In the genomic region with DNA sequence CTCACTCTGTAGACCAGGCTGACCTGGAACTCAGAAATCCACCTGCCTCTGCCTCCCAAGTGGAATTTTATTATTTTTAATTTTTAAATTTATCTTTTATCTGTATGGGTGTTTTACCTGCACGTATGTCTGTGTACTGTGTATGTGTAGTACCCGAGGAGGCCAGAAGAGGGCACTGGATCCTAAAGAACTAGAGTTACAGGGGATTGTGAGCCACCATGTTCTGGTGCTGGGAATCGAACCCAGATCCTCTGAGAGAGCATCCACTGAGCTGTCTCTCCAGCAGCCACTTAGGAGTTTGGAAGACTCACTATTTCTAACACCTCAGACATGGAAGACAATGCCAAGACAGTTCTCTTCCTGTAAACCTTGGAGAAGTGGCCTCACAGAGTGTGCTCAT, we compare ENCODE assay signal across 12 mouse cellular contexts. TPM values are rescaled to one million over a fixed set of nuclear protein-coding genes. Genes with fewer than 3 reads are reported as not detected.
DNase-seq lines count a peak whose midpoint lies in the region; ATAC-seq lines count a peak whose summit lies in the region.
"Had no signal": no experiment of that assay in that cellular context is flagged by ENCODE, and none has a peak within 500 bp of the region (broad histone marks: within the 10 kb centered on the region; RNA-seq: fewer than 3 reads in every experiment).

No protein-coding gene starts in this region.

- H3K27ac ChIP-seq in liver, embryonic 11.5 days (ENCODE audit: low read depth, low read length), result no peak overlapping the region
- no peak overlapping the region for H3K27ac ChIP-seq in midbrain, embryonic 10.5 days (replicated peaks)
- H3K27ac ChIP-seq: hindbrain, embryonic 14.5 days; limb, embryonic 15.5 days; neural tube, embryonic 13.5 days had no signal

- no peak overlapping the region for H3K9ac ChIP-seq in liver, embryonic 11.5 days (ENCODE audit: low read depth, low read length)
- H3K9ac ChIP-seq: hindbrain, embryonic 14.5 days; limb, embryonic 15.5 days; neural tube, embryonic 13.5 days had no signal

- ATAC-seq in liver, embryonic 11.5 days (replicated peaks; ENCODE audit: low FRiP score), result no peak

- H3K4me3 ChIP-seq in liver, embryonic 11.5 days (ENCODE audit: low read depth, low read length), result no peak overlapping the region
- H3K4me3 ChIP-seq in midbrain, embryonic 10.5 days, result no peak overlapping the region
- H3K4me3 ChIP-seq: limb, embryonic 15.5 days; neural tube, embryonic 13.5 days had no signal

- peak; percentile 53 for DNase-seq in adrenal gland, postnatal 14 days
- no peak for DNase-seq in adrenal gland, adult 2 months
- peak; percentile 62 for DNase-seq in liver
- no peak for DNase-seq in liver, embryonic 11.5 days (ENCODE audit: low spot score)
- DNase-seq in kidney, postnatal 4 days, result peak; percentile 39 to 62
- DNase-seq in thymus, postnatal 0 days (ENCODE audit: low spot score), result peak; percentile 29
- DNase-seq in embryo, embryonic 10 days (ENCODE audit: low spot score), result no peak
- DNase-seq in midbrain, embryonic 10.5 days (ENCODE audit: low spot score), result no peak
- DNase-seq: cerebellum, adult 11 months had no signal

- no peaks in the 10 kb centered on the region for H3K4me1 ChIP-seq in liver, embryonic 11.5 days (replicated peaks; ENCODE audit: control insufficient read depth, insufficient read depth, low read length)
- no peaks in the 10 kb centered on the region for H3K4me1 ChIP-seq in midbrain, embryonic 10.5 days
- H3K4me1 ChIP-seq: limb, embryonic 15.5 days; neural tube, embryonic 13.5 days had no signal

- H3K9me3 ChIP-seq in liver, embryonic 11.5 days (ENCODE audit: control insufficient read depth, low read length), result no peaks in the 10 kb centered on the region
- peaks cover 6% of the 10 kb centered on the region; the same call in 1 of the 2 replicates for H3K9me3 ChIP-seq in midbrain, embryonic 10.5 days (replicated peaks)
- H3K9me3 ChIP-seq: limb, embryonic 15.5 days; neural tube, embryonic 13.5 days had no signal

- H3K27me3 ChIP-seq in liver, embryonic 11.5 days (replicated peaks; ENCODE audit: control insufficient read depth, insufficient read depth, low read length), result no peaks in the 10 kb centered on the region
- H3K27me3 ChIP-seq in midbrain, embryonic 10.5 days (ENCODE audit: low read depth, poor library complexity, severe bottlenecking), result no peaks in the 10 kb centered on the region
- H3K27me3 ChIP-seq: limb, embryonic 15.5 days; neural tube, embryonic 13.5 days had no signal

- H3K36me3 ChIP-seq in liver, embryonic 11.5 days (ENCODE audit: control insufficient read depth, insufficient read depth, low read length), result no peaks in the 10 kb centered on the region
- H3K36me3 ChIP-seq in midbrain, embryonic 10.5 days, result peaks cover 37% of the 10 kb centered on the region
- H3K36me3 ChIP-seq: neural tube, embryonic 13.5 days had no signal

- WGBS in liver, embryonic 11.5 days, result 63% methylated on average over 3 of the region's 3 CpGs
- 86% methylated on average over 3 of the region's 3 CpGs for WGBS in midbrain, embryonic 10.5 days

- no peak overlapping the region for H3K4me2 ChIP-seq in liver, embryonic 11.5 days
- H3K4me2 ChIP-seq: hindbrain, embryonic 14.5 days; limb, embryonic 15.5 days; neural tube, embryonic 13.5 days had no signal

RNA-seq across cellular contexts. Expression of gene Adipor2, which starts 11.1 kb away (rescaled TPM):
- 158 and 194 TPM in 2 replicates for total RNA-seq in adrenal gland, postnatal 14 days (2021)
- 100 to 1,000 TPM; 194 to 198 TPM for total RNA-seq in adrenal gland, adult 2 months (2021)
- polyA plus RNA-seq in adrenal gland, adult 2 months (2012; rRNA removed), result 55.9 and 62.9 TPM in 2 replicates
- polyA plus RNA-seq in liver, embryonic 11.5 days (2014; fragmentation: Nextera tagmentation; extraction: Ambion mirVana), result 15.8 and 16.5 TPM in 2 replicates
- 44.5 and 51.4 TPM in 2 replicates for polyA plus RNA-seq in thymus, postnatal 0 days (2015; fragmentation: Nextera tagmentation; extraction: Ambion mirVana)
- 36.9 and 37.1 TPM in 2 replicates for polyA plus RNA-seq in midbrain, embryonic 10.5 days (2016; fragmentation: Nextera tagmentation; extraction: Ambion mirVana)

RNA-seq across cellular contexts. Expression of gene Fbxl14, which starts 50.9 kb away (rescaled TPM):
- 27.4 and 33.5 TPM in 2 replicates for total RNA-seq in adrenal gland, postnatal 14 days (2021)
- total RNA-seq in adrenal gland, adult 2 months (2021), result 10 to 100 TPM; 31.9 to 36.9 TPM
- 104 and 107 TPM in 2 replicates for polyA plus RNA-seq in adrenal gland, adult 2 months (2012; rRNA removed)
- polyA plus RNA-seq in liver, embryonic 11.5 days (2014; fragmentation: Nextera tagmentation; extraction: Ambion mirVana), result 6.7 and 6.9 TPM in 2 replicates
- polyA plus RNA-seq in thymus, postnatal 0 days (2015; fragmentation: Nextera tagmentation; extraction: Ambion mirVana), result 17.1 and 18.1 TPM in 2 replicates
- polyA plus RNA-seq in midbrain, embryonic 10.5 days (2016; fragmentation: Nextera tagmentation; extraction: Ambion mirVana), result 2.9 and 3.4 TPM in 2 replicates

Comparison
In these comparisons a context has a peak if more than half of its experiments do, and no peak if none do; other contexts are left out.
1. DNase-seq: peak in adrenal gland, postnatal 14 days (single experiment), liver (single experiment), kidney, postnatal 4 days (2 of 2) and thymus, postnatal 0 days (single experiment); none in adrenal gland, adult 2 months (single experiment), liver, embryonic 11.5 days (single experiment), embryo, embryonic 10 days (single experiment) and midbrain, embryonic 10.5 days (single experiment).